Mouse (Mus musculus) stomach, embryonic 14.5 days (tissue): ENCODE results near the gene Hirip3. TPM values are rescaled to one million over a fixed set of nuclear protein-coding genes. Genes with fewer than 3 reads are reported as not detected.

ENCODE experiments used
- ATAC-seq: fragments of 200-750 bp; cut with Nextera tagmentation; 2 replicates; pipeline ENCODE4 v1.8.0; 2017; ENCODE audit warnings: low read depth, moderate TSS enrichment; ENCODE audit not compliant: insufficient number of reproducible peaks, insufficient read depth, low FRiP score
- H3K27ac ChIP-seq: fragments of 300-500 bp; sonication (generic); 2 replicates; pipeline ENCODE4 v1.5.1; 2014; ENCODE audit warnings: mild to moderate bottlenecking, low read length, moderate library complexity, mixed read lengths
- H3K27me3 ChIP-seq: fragments of 300-500 bp; sonication (generic); 2 replicates; pipeline ENCODE4 v1.6.1; 2014; ENCODE audit warnings: low read length, control low read depth, mixed read lengths; ENCODE audit not compliant: control insufficient read depth, insufficient read depth
- H3K36me3 ChIP-seq: fragments of 300-500 bp; sonication (generic); 2 replicates; pipeline ENCODE4 v1.6.1; 2014; ENCODE audit warnings: mild to moderate bottlenecking, control low read depth, low read length, moderate library complexity, mixed read lengths; ENCODE audit not compliant: control insufficient read depth, insufficient read depth
- H3K4me1 ChIP-seq: fragments of 300-500 bp; sonication (generic); 2 replicates; pipeline ENCODE4 v1.6.1; 2014; ENCODE audit warnings: low read length, control low read depth, mixed read lengths; ENCODE audit not compliant: control insufficient read depth, insufficient read depth
- H3K4me2 ChIP-seq: fragments of 300-500 bp; sonication (generic); replicated peaks from 2 replicates; pipeline ENCODE4 v1.6.1; 2014; ENCODE audit warnings: low read depth, low read length, control low read depth
- H3K4me3 ChIP-seq: fragments of 300-500 bp; sonication (generic); 2 replicates; pipeline ENCODE4 v1.5.1; 2014; ENCODE audit warnings: low read depth, low read length, control low read depth
- H3K9ac ChIP-seq: fragments of 300-500 bp; sonication (generic); replicated peaks from 2 replicates; pipeline ENCODE4 v1.6.1; 2014; ENCODE audit warnings: low read depth, mild to moderate bottlenecking, control low read depth, low read length, moderate library complexity, mixed read lengths
- H3K9me3 ChIP-seq: fragments of 300-500 bp; sonication (generic); 2 replicates; pipeline ENCODE4 v1.6.1; 2016; ENCODE audit warnings: low read depth, low read length, control low read depth; ENCODE audit not compliant: control insufficient read depth
- WGBS: fragments of 180-500 bp; shearing (Covaris S2); extraction: QIAGEN DNeasy Blood & Tissue Kit; methylation state at CpG from one replicate; pipeline ENCODE4 v1.1.7; 2014; 5-methylcytosine and 5-hydroxymethylcytosine counted together
- polyA plus RNA-seq: library from polyadenylated mRNA; unstranded; fragments of >200 nt; fragmentation: Nextera tagmentation; extraction: Ambion mirVana; gene quantifications from 2 replicates; pipeline ENCODE4 v1.2.1, GENCODE M21; 2014

Gene Hirip3
- polyA plus RNA-seq, 1 experiment from 2014 or later: 21.2 TPM

DNA sequence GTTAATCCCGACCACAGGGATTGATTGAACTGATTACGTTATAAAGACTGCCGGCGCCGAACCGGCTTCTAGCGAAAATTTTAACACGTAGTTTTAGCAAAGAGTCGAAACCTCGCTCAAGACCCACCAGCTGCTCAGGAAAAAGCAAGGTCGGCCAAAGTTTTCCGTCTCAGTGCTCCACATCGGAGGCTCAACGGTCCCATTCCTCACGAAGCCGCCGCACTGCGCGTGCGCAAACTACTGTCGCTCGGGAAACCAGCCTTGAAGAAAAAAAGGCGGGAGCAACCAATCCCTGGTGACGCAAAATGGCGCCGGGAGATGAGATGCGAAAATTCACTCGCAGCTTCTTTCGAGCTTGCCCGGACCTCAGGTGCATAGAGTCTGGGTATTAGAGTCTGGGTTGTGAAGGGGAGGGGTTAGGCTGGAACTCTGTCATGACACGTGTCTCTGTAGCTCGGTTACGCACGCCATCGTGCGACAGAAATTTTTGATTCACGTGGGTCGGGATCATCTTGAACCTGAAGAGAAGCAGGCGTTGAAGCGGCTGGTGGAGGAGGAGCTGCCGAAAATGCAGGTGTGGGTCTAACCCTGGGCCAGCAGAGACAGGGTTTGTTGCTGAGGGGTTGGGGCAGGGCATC, 494 bp downstream of the Hirip3 start, which contains the start of gene Ino80e:
Gene Ino80e (minus strand): TSS at position 231 of the 638 bp plus-strand sequence.
- ATAC-seq: peak; percentile 53; the same call in 1 of the 2 replicates
- no peaks in the 10 kb centered on the region for H3K27me3 ChIP-seq
- H3K9me3 ChIP-seq: no peaks in the 10 kb centered on the region
- peaks cover 18% of the 10 kb centered on the region for H3K4me1 ChIP-seq
- H3K27ac ChIP-seq: peak within 1 kb of the TSS; percentile 58
- WGBS: under 1% methylated on average over 41 of the region's 41 CpGs
- H3K4me2 ChIP-seq: peak within 1 kb of the TSS; percentile 90
- peak within 1 kb of the TSS; percentile 56 for H3K4me3 ChIP-seq
- H3K36me3 ChIP-seq: peaks cover 40% of the 10 kb centered on the region
- peak within 1 kb of the TSS; percentile 71 for H3K9ac ChIP-seq

GRCm38 (mm10) chr7:126863791-126864190, 2.0 kb downstream of the Hirip3 start:
- Histone ChIP-seq H3K9ac (no peak overlapping the region; the same call in 1 of the 2 replicates), H3K27me3 (no peaks in the 10 kb centered on the region), H3K4me1 (peaks cover 18% of the 10 kb centered on the region), H3K4me2 (peak overlapping the region; percentile 90), H3K9me3 (no peaks in the 10 kb centered on the region), H3K36me3 (peaks cover 49% of the 10 kb centered on the region), H3K27ac (no peak overlapping the region; the same call in 1 of the 2 replicates), H3K4me3 (peak overlapping the region; percentile 56)
- no peak for ATAC-seq
- WGBS: 52% methylated on average over 6 of the region's 6 CpGs

DNA sequence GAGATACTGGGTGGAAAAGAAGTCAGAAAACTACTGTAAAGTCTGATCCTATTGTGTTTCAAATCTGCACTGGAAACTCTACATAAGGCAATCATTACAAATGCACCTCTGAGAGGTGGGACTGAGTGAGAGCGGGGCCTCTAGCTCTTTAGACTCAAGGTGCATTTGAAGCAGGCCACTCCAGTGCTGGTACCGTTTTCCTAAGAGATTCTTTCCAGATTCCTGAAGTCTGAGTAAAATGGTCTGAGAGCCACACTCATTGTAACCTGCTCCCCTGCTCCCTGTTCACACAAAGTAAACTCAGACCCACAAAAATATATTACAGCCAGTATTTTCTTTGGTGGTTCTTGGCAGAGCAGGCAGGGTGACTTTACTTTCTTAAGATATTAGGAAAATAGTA, 5.8 kb downstream of the Hirip3 start:
- peaks cover 75% of the 10 kb centered on the region for H3K36me3 ChIP-seq

DNA sequence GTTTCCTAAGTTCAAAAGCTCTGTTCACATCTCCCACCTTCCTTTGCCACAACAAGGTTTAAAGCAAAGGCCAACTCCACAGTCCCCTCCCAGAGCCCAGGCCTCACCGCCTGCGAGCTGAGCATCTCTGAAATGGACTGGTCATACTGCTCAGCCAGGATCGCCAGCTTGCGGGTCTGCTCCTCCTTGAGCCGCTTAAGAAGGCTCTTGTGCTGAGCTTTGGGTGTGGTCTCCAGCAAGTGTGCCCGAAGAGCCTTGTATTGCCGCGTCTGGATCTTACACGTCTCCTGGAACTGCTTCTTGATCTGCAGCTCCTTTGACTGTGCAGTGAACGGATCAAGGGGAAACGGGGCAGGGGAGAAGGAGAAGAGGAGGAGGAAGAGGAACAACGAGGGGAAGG, 6.2 kb downstream of the Hirip3 start:
- H3K9ac ChIP-seq: no peak overlapping the region
- no peak overlapping the region for H3K27ac ChIP-seq
- peaks cover 15% of the 10 kb centered on the region for H3K4me1 ChIP-seq
- H3K4me2 ChIP-seq: no peak overlapping the region
- no peak overlapping the region for H3K4me3 ChIP-seq
- H3K9me3 ChIP-seq: no peaks in the 10 kb centered on the region
- 85% methylated on average over 12 of the region's 12 CpGs for WGBS
- no peaks in the 10 kb centered on the region for H3K27me3 ChIP-seq
- ATAC-seq: no peak
- peaks cover 80% of the 10 kb centered on the region for H3K36me3 ChIP-seq

More for the DNA sequence above, 5.8 kb downstream of the Hirip3 start:
- no peak overlapping the region for H3K9ac ChIP-seq
- H3K4me3 ChIP-seq: no peak overlapping the region
- H3K27me3 ChIP-seq: no peaks in the 10 kb centered on the region
- H3K4me2 ChIP-seq: no peak overlapping the region
- WGBS: 87% methylated on average over 2 of the region's 2 CpGs
- H3K9me3 ChIP-seq: no peaks in the 10 kb centered on the region
- H3K27ac ChIP-seq: no peak overlapping the region
- peaks cover 18% of the 10 kb centered on the region for H3K4me1 ChIP-seq
- no peak for ATAC-seq

DNA sequence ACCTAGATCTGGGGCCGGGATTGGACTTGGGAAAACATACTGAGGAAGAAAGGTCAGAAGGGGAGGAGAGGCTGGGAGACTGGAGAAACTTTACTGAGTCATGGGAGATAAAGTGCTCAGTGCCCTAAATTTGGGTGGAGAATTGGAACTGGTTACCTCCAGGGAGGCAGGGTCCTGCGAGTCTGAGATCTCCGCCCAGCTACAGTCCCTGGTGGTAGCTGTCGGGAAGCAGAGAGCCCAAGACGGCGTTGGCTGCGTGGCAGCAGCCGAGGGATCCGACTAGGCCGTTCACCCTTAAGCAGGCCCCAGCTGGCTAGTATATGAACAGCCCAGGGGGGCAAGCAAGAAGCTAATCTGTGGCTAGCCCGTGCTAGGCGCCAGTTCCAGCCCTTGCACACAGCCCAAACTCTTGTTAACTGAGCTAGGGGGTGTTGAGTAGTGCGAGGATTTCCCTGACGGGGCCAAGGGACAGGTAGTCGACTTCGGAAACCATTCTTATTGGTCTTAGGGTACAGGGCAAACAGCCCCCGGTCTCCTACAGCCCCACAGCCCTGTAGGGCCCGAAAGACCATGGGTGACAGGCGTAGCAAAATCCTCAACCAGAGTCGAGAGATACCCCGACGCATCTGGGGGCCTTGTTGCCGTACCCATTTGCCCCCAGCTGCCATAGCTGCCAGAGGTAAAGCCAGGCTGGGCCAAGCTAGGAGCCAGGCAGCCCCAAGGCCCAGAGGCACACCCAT, 8.2 kb downstream of the Hirip3 start:
- no peaks in the 10 kb centered on the region for H3K4me1 ChIP-seq
- no peaks in the 10 kb centered on the region for H3K27me3 ChIP-seq
- H3K9me3 ChIP-seq: no peaks in the 10 kb centered on the region
- no peak overlapping the region for H3K27ac ChIP-seq
- 90% methylated on average over 23 of the region's 23 CpGs for WGBS
- H3K4me2 ChIP-seq: no peak overlapping the region
- H3K9ac ChIP-seq: no peak overlapping the region
- no peak for ATAC-seq
- H3K36me3 ChIP-seq: peaks cover 91% of the 10 kb centered on the region
- H3K4me3 ChIP-seq: no peak overlapping the region

- H3K27me3 ChIP-seq: no peaks in the 10 kb centered on the region
- no peaks in the 10 kb centered on the region for H3K4me1 ChIP-seq
- ATAC-seq: no peak
- no peak overlapping the region for H3K4me3 ChIP-seq
- H3K9me3 ChIP-seq: no peaks in the 10 kb centered on the region
- peaks cover 91% of the 10 kb centered on the region for H3K36me3 ChIP-seq
- H3K27ac ChIP-seq: no peak overlapping the region
- WGBS: 91% methylated on average over 2 of the region's 2 CpGs
- H3K9ac ChIP-seq: no peak overlapping the region
- no peak overlapping the region for H3K4me2 ChIP-seq
These were observed 8.7 kb downstream of the Hirip3 start for GRCm38 (mm10) chr7:126870520-126870891.

- no peak overlapping the region for H3K27ac ChIP-seq
- peaks cover 9% of the 10 kb centered on the region for H3K4me1 ChIP-seq
- no peaks in the 10 kb centered on the region for H3K27me3 ChIP-seq
- no peaks in the 10 kb centered on the region for H3K9me3 ChIP-seq
- no peak overlapping the region for H3K4me2 ChIP-seq
- no peak overlapping the region for H3K9ac ChIP-seq
- H3K36me3 ChIP-seq: peaks cover 78% of the 10 kb centered on the region
- no peak for ATAC-seq
- 97% methylated on average over 1 of the region's 1 CpGs for WGBS
- H3K4me3 ChIP-seq: no peak overlapping the region
These were observed 15.5 kb downstream of the Hirip3 start for GRCm38 (mm10) chr7:126877239-126877638.

DNA sequence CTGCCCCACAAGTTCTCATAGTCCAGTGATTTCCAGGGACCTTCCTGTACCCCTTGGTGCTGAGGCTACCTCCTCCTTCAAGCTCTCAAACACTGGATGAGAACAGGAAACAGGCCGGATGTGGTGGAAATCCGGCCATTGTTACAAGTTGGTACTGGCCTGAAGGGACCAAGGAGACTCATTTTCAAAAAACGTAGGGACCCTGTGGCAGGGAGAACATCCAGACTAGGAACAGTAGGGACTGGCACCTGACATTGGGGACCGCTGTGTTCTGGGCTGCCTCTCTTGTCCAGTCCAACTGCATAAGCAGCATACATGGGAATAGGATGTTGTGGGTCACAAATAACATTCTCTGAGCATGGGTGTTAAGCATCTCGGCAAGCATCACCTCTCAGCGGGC, 19.3 kb downstream of the Hirip3 start:
- no peak overlapping the region for H3K27ac ChIP-seq
- H3K9ac ChIP-seq: no peak overlapping the region
- peaks cover 22% of the 10 kb centered on the region for H3K4me1 ChIP-seq
- peaks cover 40% of the 10 kb centered on the region for H3K36me3 ChIP-seq
- no peaks in the 10 kb centered on the region for H3K9me3 ChIP-seq
- H3K27me3 ChIP-seq: no peaks in the 10 kb centered on the region
- no peak overlapping the region for H3K4me3 ChIP-seq
- no peak overlapping the region for H3K4me2 ChIP-seq
- WGBS: 77% methylated on average over 6 of the region's 6 CpGs
- no peak for ATAC-seq
